Mouse (Mus musculus) lung, postnatal 25 days (tissue): Measurements from ENCODE around the gene Ifi35.
A peak's percentile ranks its signal among the peaks of the same experiment; 100 is the strongest.
"Not testable (repeated sequence)": the region's sequence is repeated elsewhere in the genome, so short reads cannot be mapped to it uniquely, and the experiment has no call there.

Source experiments
- DNase-seq: peaks from one replicate; pipeline ENCODE4 v3.0.0; 2022; ENCODE audit warnings: low spot score

Ifi35 gene

DNA sequence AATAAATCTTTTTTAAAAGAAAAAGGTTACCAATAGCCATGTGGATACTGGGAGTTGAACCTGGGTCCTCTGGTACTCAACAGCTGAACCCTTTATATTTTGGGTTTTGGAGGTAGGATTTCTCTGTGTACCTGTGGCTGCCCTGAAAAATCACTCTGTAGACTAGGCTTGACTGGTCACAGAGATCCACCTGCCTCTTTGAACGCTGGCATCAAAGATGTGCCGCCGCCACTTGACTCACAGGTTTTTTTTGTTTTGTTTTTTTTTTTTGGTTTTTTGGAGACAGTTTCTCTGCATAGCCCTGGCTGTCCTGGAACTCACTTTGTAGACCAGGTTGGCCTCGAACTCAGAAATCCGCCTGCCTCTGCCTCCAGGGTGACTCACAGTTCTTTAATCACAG is 421 bp upstream of the Ifi35 start:
- no peak for DNase-seq

DNA sequence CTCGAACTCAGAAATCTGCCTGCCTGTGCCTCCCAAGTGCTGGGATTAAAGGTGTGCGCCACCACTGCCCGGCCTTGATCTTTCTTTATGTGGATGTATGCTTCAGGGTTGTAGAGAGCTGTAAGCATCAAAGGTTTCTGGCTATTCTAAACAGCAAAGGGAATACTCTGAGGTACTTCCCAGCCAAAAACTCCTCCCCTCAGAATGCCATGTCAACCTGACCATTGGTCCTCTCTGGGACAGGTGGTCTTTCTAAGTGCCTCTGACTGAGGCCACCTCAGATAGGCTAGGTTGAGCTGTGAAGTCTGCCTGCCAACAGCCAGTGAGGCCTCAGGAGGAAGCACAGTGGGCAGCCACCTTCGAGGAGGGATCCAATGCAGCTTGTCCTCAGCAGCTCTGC is 692 bp downstream of the Ifi35 start:
- DNase-seq = no peak

- not testable (repeated sequence) for DNase-seq
Observed at GRCm38 (mm10) chr11:101449596-101449995, 1.4 kb downstream of the Ifi35 start.

DNA sequence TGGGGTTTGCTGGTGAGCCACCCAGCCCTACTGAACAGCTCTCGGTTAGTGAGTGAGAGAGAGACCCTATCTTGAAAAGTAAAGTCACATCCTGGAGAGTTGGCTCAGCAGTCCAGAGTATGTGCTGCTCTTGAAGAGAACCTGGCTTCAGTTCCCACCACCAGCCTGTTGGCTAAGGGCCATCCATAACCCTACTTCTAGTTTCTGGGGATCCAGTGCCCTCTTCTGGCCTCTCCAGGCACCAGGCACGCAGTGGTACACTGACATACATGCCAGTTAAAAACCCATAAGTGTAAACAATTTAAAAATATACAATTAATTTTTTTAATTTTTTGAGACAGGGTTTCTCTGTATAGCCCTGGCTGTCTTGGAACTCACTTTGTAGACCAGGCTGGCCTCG is 2.2 kb downstream of the Ifi35 start:
- DNase-seq = no peak

GRCm38 (mm10) chr11:101451536-101451935 is 3.3 kb downstream of the Ifi35 start:
- no peak for DNase-seq

DNA sequence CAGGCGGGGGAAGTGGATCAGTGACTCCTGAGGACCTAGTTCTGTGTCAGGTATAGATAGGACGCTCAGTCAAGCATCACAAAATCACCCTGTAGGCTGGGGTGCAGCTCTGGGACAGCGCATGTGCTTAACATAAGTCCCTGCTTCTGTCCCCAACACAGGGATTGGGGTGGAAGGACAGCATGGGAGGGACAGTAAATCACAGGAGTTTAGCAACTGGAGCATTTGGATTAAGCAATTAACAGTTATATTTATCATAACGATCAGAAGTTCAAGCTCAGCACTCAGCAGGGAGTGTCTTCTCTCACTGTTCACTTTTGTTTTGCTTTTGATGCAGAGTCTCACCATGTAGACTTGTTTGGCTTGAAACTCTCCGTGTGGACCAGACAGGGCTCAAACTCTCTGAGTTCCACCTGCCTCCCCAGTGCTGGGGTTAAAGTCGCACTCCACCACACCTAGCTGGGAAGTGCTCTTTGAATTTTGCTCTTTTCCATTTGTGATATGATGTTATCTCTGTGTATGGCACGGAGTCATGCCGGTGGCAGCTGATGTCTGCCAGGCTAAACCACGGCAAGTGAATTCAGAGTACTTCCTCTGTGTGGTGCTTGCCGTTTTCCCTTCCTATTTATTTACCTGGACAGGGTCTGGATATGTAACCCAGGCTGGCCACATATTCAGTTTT is 4.0 kb downstream of the Ifi35 start:
- DNase-seq = no peak

DNA sequence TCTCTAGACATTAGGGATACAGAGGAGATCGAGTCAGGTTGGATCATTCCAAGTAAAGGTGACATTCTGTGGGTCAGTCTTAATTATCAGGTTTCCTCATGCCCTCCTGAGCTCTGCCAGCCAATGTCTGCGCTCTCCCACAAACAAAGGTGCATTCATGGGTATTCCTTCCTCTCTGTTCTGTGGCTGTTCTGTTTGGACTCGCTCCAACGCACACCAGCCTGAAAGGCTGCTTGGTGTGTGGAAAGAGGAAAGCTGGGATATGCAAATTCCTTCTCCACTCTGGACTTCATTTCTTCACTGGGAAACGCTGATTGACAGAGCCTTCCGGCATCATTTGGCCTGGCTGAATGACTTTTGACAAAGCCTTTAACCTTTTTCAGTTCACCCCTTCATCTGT is 6.5 kb downstream of the Ifi35 start:
- no peak for DNase-seq

DNA sequence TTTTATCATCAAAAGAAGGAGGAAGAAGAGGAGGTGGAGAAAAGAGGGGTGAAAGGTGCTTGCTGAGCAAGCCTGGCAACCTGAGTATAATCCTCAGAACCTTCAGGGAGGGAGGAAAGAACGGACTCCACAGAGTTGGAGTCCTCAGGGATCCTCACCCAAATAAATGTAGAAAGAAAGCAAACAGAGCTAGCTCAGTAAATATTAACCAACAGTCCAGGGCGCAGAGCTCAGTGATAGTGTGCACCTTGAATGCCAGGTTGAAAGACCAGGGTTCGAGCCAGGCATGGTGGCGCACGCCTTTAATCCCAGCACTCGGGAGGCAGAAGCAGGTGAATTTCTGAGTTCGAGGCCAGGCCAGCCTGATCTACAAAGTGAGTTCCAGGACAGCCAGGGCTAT is 7.4 kb downstream of the Ifi35 start:
- no peak for DNase-seq

- DNase-seq = no peak
Observed at GRCm38 (mm10) chr11:101457631-101458030, 9.4 kb downstream of the Ifi35 start.

GRCm38 (mm10) chr11:101458217-101458616 is 10.0 kb downstream of the Ifi35 start:
- DNase-seq = no peak

- no peak for DNase-seq
Observed at GRCm38 (mm10) chr11:101459716-101460115, 11.5 kb downstream of the Ifi35 start.

DNA sequence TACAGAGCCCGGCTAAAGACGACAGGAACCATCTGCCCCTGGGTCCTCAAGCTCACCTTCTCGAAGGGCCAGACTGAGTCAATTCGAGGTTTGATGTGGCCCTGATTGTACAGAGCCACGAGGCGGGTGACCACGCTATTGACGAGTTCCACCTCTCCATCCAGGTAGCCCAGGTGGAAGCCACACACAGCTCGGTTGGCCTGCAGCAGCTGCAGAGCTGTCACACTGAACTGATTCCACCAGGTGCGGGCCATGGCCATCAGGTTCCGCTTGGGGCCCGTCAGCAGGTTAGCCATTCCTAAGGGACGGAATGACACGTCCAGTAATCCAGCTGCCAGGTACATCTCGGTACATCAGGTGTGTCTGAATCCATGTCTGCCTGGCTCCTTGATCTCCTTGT is 12.1 kb downstream of the Ifi35 start:
- DNase-seq = no peak

- no peak for DNase-seq
Observed at GRCm38 (mm10) chr11:101462141-101462540, 13.9 kb downstream of the Ifi35 start.

- DNase-seq = no peak
Observed at GRCm38 (mm10) chr11:101462583-101463440, 14.6 kb downstream of the Ifi35 start.

GRCm38 (mm10) chr11:101464211-101465100 is 16.2 kb downstream of the Ifi35 start, which contains the start of gene Rnd2:
TSS of gene Rnd2 (plus strand) at chr11:101464999.
- DNase-seq = peak; percentile 64

GRCm38 (mm10) chr11:101465101-101465868 is 17.1 kb downstream of the Ifi35 start:
- peak; percentile 71 for DNase-seq

GRCm38 (mm10) chr11:101465869-101466551 is 17.8 kb downstream of the Ifi35 start, which contains the start of gene Vat1:
TSS of gene Vat1 (minus strand) at chr11:101466230.
- DNase-seq = peak; percentile 67

GRCm38 (mm10) chr11:101466552-101466950 is 18.3 kb downstream of the Ifi35 start:
- DNase-seq = not testable (repeated sequence)

- DNase-seq = peak; percentile 84
Observed at GRCm38 (mm10) chr11:101467477-101468262, 19.5 kb downstream of the Ifi35 start.

GRCm38 (mm10) chr11:101468263-101468688 is 20.1 kb downstream of the Ifi35 start:
- no peak for DNase-seq
